7 mouse cellular contexts compared by ENCODE assay signal in the genomic region with DNA sequence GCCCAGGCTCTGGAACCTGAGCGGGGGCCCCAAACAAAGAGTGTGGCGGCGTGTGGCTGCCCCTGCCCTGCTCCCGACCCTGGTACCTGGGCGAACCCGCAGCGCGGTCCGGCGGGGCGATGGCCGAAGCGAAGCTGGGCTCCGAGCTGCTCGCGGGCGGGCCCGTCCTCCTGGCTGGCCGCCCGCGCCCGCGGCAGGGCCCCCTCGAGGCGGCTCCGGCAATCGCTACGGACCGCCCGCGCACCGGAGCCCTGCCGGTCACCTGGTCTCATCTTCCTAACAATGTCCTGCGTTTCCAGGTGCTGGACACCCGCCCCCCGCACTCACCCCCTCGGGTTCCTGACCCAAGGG. TPM values are rescaled to one million over a fixed set of nuclear protein-coding genes. Genes with fewer than 3 reads are reported as not detected.
DNase-seq lines count a peak whose midpoint lies in the region; ATAC-seq and TF ChIP-seq lines count a peak whose summit lies in the region.

TSS of gene Tns3 (minus strand) at position 143 of the 351 bp plus-strand sequence.

- peak within 1 kb of the TSS; percentile 94 for H3K9ac ChIP-seq in embryonic facial prominence, embryonic 14.5 days (ENCODE audit: low read depth, low read length)

- DNase-seq in 416B (ENCODE audit: low read depth) (peak; percentile 13), NIH3T3 (ENCODE audit: low read depth) (peak; percentile 84)
- DNase-seq in embryonic facial prominence, embryonic 14.5 days (ENCODE audit: low spot score), result no peak
- no peak for DNase-seq in heart, postnatal 10 days
- peak; percentile 82 to 88 for DNase-seq in kidney, postnatal 4 days
- DNase-seq in lung, adult 2 months, result no peak

- intact Hi-C loops in heart, postnatal 10 days (cut with DNase I), result loop anchor here (2.0 to 10.0 kb wide), 3 partner anchors 84 to 290 kb away; no protein-coding TSS in a partner anchor

- peak within 1 kb of the TSS; percentile 88 for H3K4me2 ChIP-seq in embryonic facial prominence, embryonic 14.5 days (ENCODE audit: low read depth, low read length)

- ATAC-seq in embryonic facial prominence, embryonic 14.5 days (ENCODE audit: low read depth), result peak; percentile 79

- H3K27ac ChIP-seq in embryonic facial prominence, embryonic 14.5 days (replicated peaks; ENCODE audit: low read depth, low read length), result peak within 1 kb of the TSS; percentile 91
- H3K27ac ChIP-seq in olfactory bulb, adult 2 months (ENCODE audit: insufficient read depth, low read depth, low read length), result no peak within 1 kb of the TSS

- TF ChIP-seq POLR2A in lung, adult 2 months (IDR thresholded peaks at IDR 0.05; ENCODE audit: borderline replicate concordance, extremely low read depth, low read depth, low read length), result peak; percentile 19; the same call in 1 of the 2 replicates
- TF ChIP-seq POLR2A in olfactory bulb, adult 2 months (IDR thresholded peaks at IDR 0.05; ENCODE audit: insufficient read depth, low read depth, low read length), result no peak

- no peaks in the 10 kb centered on the region for H3K27me3 ChIP-seq in embryonic facial prominence, embryonic 14.5 days (replicated peaks; ENCODE audit: control insufficient read depth, insufficient read depth, low read length)

- WGBS in embryonic facial prominence, embryonic 14.5 days, result 15% methylated on average over 4 of the region's 37 CpGs
- WGBS in lung, adult 2 months, result under 1% methylated on average over 37 of the region's 37 CpGs
- under 1% methylated on average over 37 of the region's 37 CpGs for WGBS in olfactory bulb, adult 2 months

- H3K4me1 ChIP-seq in embryonic facial prominence, embryonic 14.5 days (ENCODE audit: control insufficient read depth, insufficient read depth, low read length), result peaks cover 36% of the 10 kb centered on the region
- H3K4me1 ChIP-seq in lung, adult 2 months (ENCODE audit: control insufficient read depth, insufficient read depth, low read length), result peaks cover 6% of the 10 kb centered on the region
- H3K4me1 ChIP-seq in olfactory bulb, adult 2 months (ENCODE audit: control insufficient read depth, insufficient read depth, low read length), result peaks cover 15% of the 10 kb centered on the region

- no peak for TF ChIP-seq CTCF in lung, adult 2 months (IDR thresholded peaks at IDR 0.05; ENCODE audit: insufficient read depth, low read length)
- 0 out of 2 replicates have a peak, but pooled peaks have one; percentile 26 for TF ChIP-seq CTCF in olfactory bulb, adult 2 months (IDR thresholded peaks at IDR 0.05; ENCODE audit: insufficient read depth, low read depth, low read length)

- H3K36me3 ChIP-seq in embryonic facial prominence, embryonic 14.5 days (ENCODE audit: control insufficient read depth, insufficient read depth, low read length), result no peaks in the 10 kb centered on the region

- no peaks in the 10 kb centered on the region for H3K9me3 ChIP-seq in embryonic facial prominence, embryonic 14.5 days (ENCODE audit: control insufficient read depth, low read length)

- H3K4me3 ChIP-seq in embryonic facial prominence, embryonic 14.5 days (ENCODE audit: low read depth, low read length), result peak within 1 kb of the TSS; percentile 83
- peak within 1 kb of the TSS; percentile 70 for H3K4me3 ChIP-seq in lung, adult 2 months (replicated peaks; ENCODE audit: extremely low read depth, low read depth, low read length)
- peak within 1 kb of the TSS; percentile 66 for H3K4me3 ChIP-seq in olfactory bulb, adult 2 months (ENCODE audit: insufficient read depth, low read depth, low read length)

RNA-seq across cellular contexts. Expression of gene Tns3, which starts in this region (rescaled TPM):
- polyA plus RNA-seq in embryonic facial prominence, embryonic 14.5 days (2014; fragmentation: Nextera tagmentation; extraction: Ambion mirVana), result 19.3 and 20.5 TPM in 2 replicates
- total RNA-seq in heart, postnatal 10 days (2021), result 10 to 100 TPM; 27.4 to 29.0 TPM
- polyA plus RNA-seq in lung, adult 2 months (2012; rRNA removed), result 160 and 164 TPM in 2 replicates
- not detected in 2 replicates for polyA plus RNA-seq in olfactory bulb, adult 2 months (2012; ENCODE audit: insufficient read depth, insufficient read length, low replicate concordance, missing spikeins)

Comparison
In these comparisons a context has a peak if more than half of its experiments do, and no peak if none do; other contexts are left out.
1. DNase-seq: peak in 416B (single experiment), NIH3T3 (single experiment) and kidney, postnatal 4 days (2 of 2); none in embryonic facial prominence, embryonic 14.5 days (single experiment), heart, postnatal 10 days (0 of 2) and lung, adult 2 months (single experiment).
2. Peak in every context shown above with its lines, with median percentiles within 50 percentile points of each other: H3K4me3 ChIP-seq.